14 mouse cellular contexts compared by ENCODE assay signal in the genomic region with DNA sequence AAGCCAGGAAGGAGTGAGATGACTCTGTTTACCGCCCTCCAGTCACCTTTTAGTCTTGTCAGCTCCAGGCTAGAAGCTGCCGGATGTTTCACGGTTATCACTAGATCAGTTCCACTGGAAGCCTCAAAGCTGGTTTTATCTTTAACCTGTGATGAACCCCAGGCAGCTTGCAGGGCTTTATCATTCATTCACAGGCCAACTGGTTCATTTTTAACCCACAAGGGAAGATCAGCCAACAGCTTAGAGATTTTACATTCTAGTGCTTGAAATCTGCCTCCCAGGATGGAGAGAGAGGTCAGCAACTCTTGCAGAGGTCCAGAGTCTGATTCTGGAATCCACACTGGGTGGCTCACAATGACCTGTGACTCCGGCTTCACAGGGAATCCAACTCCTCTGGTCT. TPM values are rescaled to one million over a fixed set of nuclear protein-coding genes. Genes with fewer than 3 reads are reported as not detected.
A peak's percentile ranks its signal among the peaks of the same experiment; 100 is the strongest.
DNase-seq lines count a peak whose midpoint lies in the region; ATAC-seq lines count a peak whose summit lies in the region.
"Had no signal": no experiment of that assay in that cellular context is flagged by ENCODE, and none has a peak within 500 bp of the region (broad histone marks: within the 10 kb centered on the region; RNA-seq: fewer than 3 reads in every experiment).

No protein-coding gene starts in this region.

- no peaks in the 10 kb centered on the region for H3K36me3 ChIP-seq in liver, embryonic 11.5 days (ENCODE audit: control insufficient read depth, insufficient read depth, low read length)
- H3K36me3 ChIP-seq: embryonic facial prominence, embryonic 13.5 days had no signal

- peak; percentile 76 to 91 for DNase-seq in kidney, adult 8-10 months
- DNase-seq in liver, embryonic 11.5 days (ENCODE audit: low spot score) = peak; percentile 42
- DNase-seq in thymus, postnatal 10 days (ENCODE audit: low spot score in 2 of 2) = peak; percentile 50 to 53
- DNase-seq in left cerebral cortex, postnatal 4 days = no peak
- DNase-seq in embryo, embryonic 11 days = no peak
- no peak for DNase-seq in ovary, postnatal 10 days (ENCODE audit: low spot score)
- DNase-seq in layer of hippocampus, adult 11-12 months (ENCODE audit: low spot score) = no peak
- DNase-seq: cerebellum, adult 9-11 months; heart, adult 18-20 months; heart, postnatal 36 days had no signal

- H3K4me3 ChIP-seq in liver, embryonic 11.5 days (ENCODE audit: low read depth, low read length) = no peak overlapping the region
- H3K4me3 ChIP-seq: embryonic facial prominence, embryonic 13.5 days; forebrain, embryonic 13.5 days; layer of hippocampus, adult 2 months had no signal

- ATAC-seq in activated CD4-positive, CD25-positive, alpha-beta regulatory T cell, adult 4 months = peak; percentile 98
- peak; percentile 71 for ATAC-seq in liver, embryonic 11.5 days (replicated peaks; ENCODE audit: low FRiP score)
- ATAC-seq: forebrain, embryonic 13.5 days had no signal

- peaks cover 6% of the 10 kb centered on the region; the same call in 1 of the 2 replicates for H3K4me1 ChIP-seq in liver, embryonic 11.5 days (replicated peaks; ENCODE audit: control insufficient read depth, insufficient read depth, low read length)
- H3K4me1 ChIP-seq: embryonic facial prominence, embryonic 13.5 days; forebrain, embryonic 13.5 days had no signal

- no peak overlapping the region for H3K9ac ChIP-seq in liver, embryonic 11.5 days (ENCODE audit: low read depth, low read length)
- H3K9ac ChIP-seq: embryonic facial prominence, embryonic 13.5 days; forebrain, embryonic 13.5 days had no signal

- H3K4me2 ChIP-seq in liver, embryonic 11.5 days = no peak overlapping the region
- H3K4me2 ChIP-seq: embryonic facial prominence, embryonic 13.5 days; forebrain, embryonic 13.5 days had no signal

- no peaks in the 10 kb centered on the region for H3K9me3 ChIP-seq in liver, embryonic 11.5 days (ENCODE audit: control insufficient read depth, low read length)
- H3K9me3 ChIP-seq: embryonic facial prominence, embryonic 13.5 days; forebrain, embryonic 13.5 days had no signal

- WGBS in liver, embryonic 11.5 days = 26% methylated on average over 4 of the region's 4 CpGs

- intact Hi-C loops in left cerebral cortex, postnatal 4 days (cut with DNase I) = no loop called here

- no peak overlapping the region for H3K27ac ChIP-seq in liver, embryonic 11.5 days (ENCODE audit: low read depth, low read length)
- H3K27ac ChIP-seq: embryonic facial prominence, embryonic 13.5 days; forebrain, embryonic 13.5 days; layer of hippocampus, adult 2 months had no signal

- H3K27me3 ChIP-seq in liver, embryonic 11.5 days (replicated peaks; ENCODE audit: control insufficient read depth, insufficient read depth, low read length) = no peaks in the 10 kb centered on the region
- H3K27me3 ChIP-seq: embryonic facial prominence, embryonic 13.5 days; forebrain, embryonic 13.5 days had no signal

RNA-seq across cellular contexts. Expression of a gene that starts 4.7 kb away (rescaled TPM):
- polyA plus RNA-seq in activated CD4-positive, CD25-positive, alpha-beta regulatory T cell, adult 4 months (2017; shearing (Covaris generic)) = under 1 TPM in 1 of 2 experiments, not detected in 1; 0.17 TPM
- polyA plus RNA-seq in liver, embryonic 11.5 days (2014; fragmentation: Nextera tagmentation; extraction: Ambion mirVana) = 0.10 and 0.12 TPM in 2 replicates
- total RNA-seq in left cerebral cortex, postnatal 4 days (2021) = under 1 TPM in 1 of 2 experiments, not detected in 1; 0.50 TPM
- polyA plus RNA-seq: forebrain, embryonic 13.5 days had no signal

RNA-seq across cellular contexts. Expression of a gene that starts 31.2 kb away (rescaled TPM):
- not detected for polyA plus RNA-seq in activated CD4-positive, CD25-positive, alpha-beta regulatory T cell, adult 4 months (2017; shearing (Covaris generic))
- polyA plus RNA-seq in liver, embryonic 11.5 days (2014; fragmentation: Nextera tagmentation; extraction: Ambion mirVana) = 0.78 and 0.83 TPM in 2 replicates
- not detected for total RNA-seq in left cerebral cortex, postnatal 4 days (2021)
- polyA plus RNA-seq: forebrain, embryonic 13.5 days had no signal

RNA-seq across cellular contexts. Expression of a gene that starts 33.9 kb away (rescaled TPM):
- not detected for polyA plus RNA-seq in activated CD4-positive, CD25-positive, alpha-beta regulatory T cell, adult 4 months (2017; shearing (Covaris generic))
- polyA plus RNA-seq in liver, embryonic 11.5 days (2014; fragmentation: Nextera tagmentation; extraction: Ambion mirVana) = 0.34 and 0.56 TPM in 2 replicates
- total RNA-seq in left cerebral cortex, postnatal 4 days (2021) = 1 to 10 TPM in 1 of 2 experiments, under 1 TPM in 1; 0.44 to 1.1 TPM
- polyA plus RNA-seq: embryonic facial prominence, embryonic 13.5 days; forebrain, embryonic 13.5 days had no signal

Comparison
In these comparisons a context has a peak if more than half of its experiments do, and no peak if none do; other contexts are left out.
1. DNase-seq: peak in kidney, adult 8-10 months (2 of 2), liver, embryonic 11.5 days (single experiment) and thymus, postnatal 10 days (2 of 2); none in left cerebral cortex, postnatal 4 days (single experiment), embryo, embryonic 11 days (single experiment), ovary, postnatal 10 days (single experiment) and layer of hippocampus, adult 11-12 months (single experiment).